24 mouse cellular contexts compared by ENCODE assay signal in the genomic region with DNA sequence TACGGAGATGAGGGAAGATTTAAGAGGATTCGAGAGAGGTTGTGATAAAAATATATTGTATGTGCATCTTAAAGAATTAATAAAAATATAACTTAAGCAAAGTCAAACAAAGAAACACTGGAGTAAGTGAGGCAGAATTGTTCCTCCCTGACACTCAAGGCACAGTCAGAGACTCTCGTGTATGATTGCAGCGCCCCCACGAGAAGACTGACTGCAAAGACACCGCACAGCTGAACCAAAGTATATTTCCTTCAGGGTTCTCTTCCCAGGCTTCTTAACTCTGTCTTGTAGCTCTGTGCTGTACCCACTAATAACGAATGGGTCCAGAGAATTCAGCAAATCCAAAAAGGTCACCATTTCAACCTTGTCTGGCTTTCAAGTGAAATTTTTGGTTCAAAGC.
"Had no signal": no experiment of that assay in that cellular context is flagged by ENCODE, and none has a peak within 500 bp of the region (broad histone marks: within the 10 kb centered on the region; RNA-seq: fewer than 3 reads in every experiment).

No protein-coding gene starts in this region.

- H3K27ac ChIP-seq: left cerebral cortex, adult 2 months; limb, embryonic 12.5 days; limb, embryonic 15.5 days; liver, embryonic 14.5 days; lung, embryonic 15.5 days; midbrain, embryonic 10.5 days; midbrain, embryonic 13.5 days; neural tube, embryonic 13.5 days; stomach, embryonic 15.5 days had no signal

- H3K4me3 ChIP-seq: left cerebral cortex, adult 2 months; limb, embryonic 12.5 days; limb, embryonic 15.5 days; lung, embryonic 15.5 days; megakaryocyte, embryonic 14.5 days; midbrain, embryonic 10.5 days; midbrain, embryonic 13.5 days; myocyte; neural tube, embryonic 13.5 days; stomach, embryonic 15.5 days had no signal

- H3K4me1 ChIP-seq: midbrain, embryonic 13.5 days had no signal

- DNase-seq: kidney, adult 18-20 months; kidney, adult 9 months; kidney, postnatal 14 days; kidney, postnatal 4 days; layer of hippocampus, adult 9-11 months; layer of hippocampus, postnatal 36 days; liver, postnatal 0 days; lung, postnatal 10 days; lung, postnatal 36 days; retina, postnatal 1 day; right cerebral cortex, postnatal 25 days; spleen, adult 18-20 months; thymus, postnatal 36 days had no signal
